Mouse (Mus musculus): ENCODE data around the gene Mre11a.
"Not testable (repeated sequence)": the region's sequence is repeated elsewhere in the genome, so short reads cannot be mapped to it uniquely, and the experiment has no call there.

Gene Mre11a

DNA sequence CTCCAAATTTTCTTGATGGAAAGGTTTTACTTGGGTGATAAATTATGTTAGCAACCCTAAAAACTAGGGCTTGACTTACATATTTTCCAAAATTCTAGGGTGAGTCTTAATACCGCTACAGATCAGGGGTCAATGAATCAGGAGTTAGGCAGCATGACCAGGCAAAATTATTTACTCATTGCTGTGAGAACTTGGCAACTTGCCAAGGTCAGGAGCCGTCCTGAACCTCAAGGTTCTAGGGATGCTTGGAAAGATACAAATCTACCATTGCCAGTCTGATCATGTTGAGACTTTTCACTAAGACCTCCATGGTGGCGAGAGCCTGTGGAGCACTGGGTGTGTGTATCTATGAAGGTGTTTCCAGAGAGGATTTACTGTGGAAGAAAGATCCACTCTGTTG, 87.1 kb downstream of the Mre11a start:
- no peak for DNase-seq

GRCm38 (mm10) chr9:14872181-14872930, 87.9 kb downstream of the Mre11a start:
- DNase-seq, result no peak

- DNase-seq, result no peak
Measured at GRCm38 (mm10) chr9:14875743-14876507, 91.5 kb downstream of the Mre11a start.

DNA sequence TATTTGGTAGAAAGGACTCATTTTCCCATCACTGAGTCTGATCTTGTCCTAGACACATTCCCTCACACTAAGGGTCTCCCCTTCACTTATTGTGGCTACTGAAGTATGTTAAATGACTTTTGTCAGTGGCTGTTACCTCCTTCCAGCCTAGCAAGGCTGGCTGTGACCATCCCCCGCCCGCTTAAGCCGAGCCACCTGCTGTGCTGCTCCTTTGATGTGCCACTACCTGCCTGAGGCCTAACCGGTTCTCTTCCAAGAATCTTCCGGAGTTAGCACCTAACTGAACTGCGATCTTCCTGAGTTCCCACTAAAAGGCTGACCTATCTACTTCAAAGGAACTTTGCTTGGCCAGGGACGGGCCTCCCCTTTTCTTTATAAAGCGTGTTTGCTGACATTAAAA, 92.1 kb downstream of the Mre11a start:
- not testable (repeated sequence) for DNase-seq

DNA sequence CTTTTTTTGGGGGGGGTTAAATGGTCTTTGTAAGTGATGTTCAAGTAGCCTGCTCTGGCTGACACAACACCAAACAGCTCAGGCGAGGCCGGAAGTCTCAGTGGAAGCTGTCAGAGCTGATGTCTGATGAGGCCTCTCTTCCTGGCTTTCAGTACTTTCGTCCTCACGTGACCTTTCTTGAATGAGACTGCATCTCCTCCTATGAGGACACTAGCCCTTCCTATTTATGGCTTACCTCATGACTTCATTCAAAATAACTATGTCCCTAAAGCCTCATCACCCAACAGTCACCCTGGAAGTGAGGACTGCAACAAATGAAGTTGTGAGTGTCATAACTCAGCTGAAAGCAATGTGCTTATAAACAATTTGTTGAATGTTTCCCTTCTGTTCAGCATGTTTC, 100.2 kb downstream of the Mre11a start:
- DNase-seq, result no peak

- no peak for DNase-seq
Measured at GRCm38 (mm10) chr9:14885151-14885550, 100.7 kb downstream of the Mre11a start.

GRCm38 (mm10) chr9:14885954-14886353, 101.5 kb downstream of the Mre11a start:
- no peak for DNase-seq

All from kidney, postnatal 10 days (tissue).